Mouse (Mus musculus) small intestine, adult 2 months (tissue): ENCODE results near the gene Fam120b.

ENCODE experiments used
- CTCF ChIP-seq: fragments of 200-500 bp; IDR thresholded peaks from 2 replicates; pipeline ENCODE4 v1.5.1; 2012; ENCODE audit warnings: low read depth, mild to moderate bottlenecking, control low read depth, inconsistent platforms, low read length, moderate library complexity, mixed read lengths; ENCODE audit not compliant: insufficient replicate concordance, insufficient read length; ENCODE audit errors: extremely low read depth
- POLR2A ChIP-seq: fragments of 200-500 bp; IDR thresholded peaks from 2 replicates; pipeline ENCODE4 v1.6.1; 2012; ENCODE audit warnings: low read depth, mild to moderate bottlenecking, control low read depth, inconsistent platforms, low read length, moderate library complexity

DNA sequence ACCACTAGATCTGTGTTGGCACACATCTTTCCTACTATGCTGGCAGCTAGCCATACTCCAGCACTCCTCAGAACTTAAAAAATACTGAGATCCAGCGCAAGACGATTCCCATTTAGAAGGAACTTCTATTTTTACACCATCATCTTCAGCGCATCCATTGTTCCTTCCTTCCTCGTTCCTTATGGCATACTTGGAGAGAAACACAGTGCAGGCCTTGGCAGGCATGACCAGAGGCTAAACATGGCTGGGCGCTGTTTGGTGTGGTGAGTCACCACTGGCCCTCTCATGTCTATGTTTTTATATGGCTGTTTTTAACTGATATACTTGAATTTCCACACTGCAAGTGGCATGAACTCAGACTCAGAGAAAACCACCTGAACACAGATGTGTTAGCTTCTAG lies 30.4 kb upstream of the Fam120b start:
- TF ChIP-seq POLR2A = no peak
- no peak for TF ChIP-seq CTCF
